15 mouse cellular contexts compared by ENCODE assay signal in the genomic region with DNA sequence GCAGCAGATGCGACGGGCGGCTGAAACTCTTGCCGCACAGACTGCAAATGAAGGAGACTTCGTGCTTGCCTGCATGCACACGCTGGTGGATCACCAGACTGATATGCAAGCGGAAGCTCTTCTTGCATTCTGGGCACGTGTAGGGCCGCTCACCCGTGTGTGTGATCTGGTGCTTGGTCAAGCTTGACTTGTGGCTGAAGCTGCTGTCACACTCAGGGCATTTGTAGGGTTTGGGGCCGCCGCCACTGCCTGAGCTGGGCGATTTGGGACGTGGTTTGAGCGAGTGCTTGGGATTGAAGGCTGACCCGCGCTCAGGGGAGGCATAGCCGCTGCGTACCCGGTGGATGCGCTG. TPM values are rescaled to one million over a fixed set of nuclear protein-coding genes. Genes with fewer than 3 reads are reported as not detected.
A peak's percentile ranks its signal among the peaks of the same experiment; 100 is the strongest.
DNase-seq lines count a peak whose midpoint lies in the region; ATAC-seq lines count a peak whose summit lies in the region.
"Had no signal": no experiment of that assay in that cellular context is flagged by ENCODE, and none has a peak within 500 bp of the region (broad histone marks: within the 10 kb centered on the region; RNA-seq: fewer than 3 reads in every experiment).

No protein-coding gene starts in this region.

- H3K9me3 ChIP-seq in forebrain, embryonic 10.5 days = peaks cover 17% of the 10 kb centered on the region
- no peaks in the 10 kb centered on the region; the same call in 1 of the 2 replicates for H3K9me3 ChIP-seq in forebrain, embryonic 15.5 days
- peaks cover 21% of the 10 kb centered on the region for H3K9me3 ChIP-seq in neural tube, embryonic 13.5 days
- H3K9me3 ChIP-seq in hindbrain, embryonic 14.5 days (ENCODE audit: control insufficient read depth, low read length) = peaks cover 16% of the 10 kb centered on the region
- H3K9me3 ChIP-seq in neural tube, embryonic 14.5 days (ENCODE audit: control insufficient read depth, low read length) = peaks cover 8% of the 10 kb centered on the region

- ATAC-seq in forebrain, embryonic 15.5 days (replicated peaks) = no peak
- ATAC-seq in neural tube, embryonic 13.5 days (ENCODE audit: low read depth) = peak; percentile 34; the same call in 1 of the 2 replicates
- peak; percentile 31; the same call in 1 of the 2 replicates for ATAC-seq in hindbrain, embryonic 14.5 days (ENCODE audit: low FRiP score)
- ATAC-seq in neural tube, embryonic 14.5 days (ENCODE audit: low read depth) = peak; percentile 41; the same call in 1 of the 2 replicates

- H3K9ac ChIP-seq in forebrain, embryonic 15.5 days (replicated peaks) = no peak overlapping the region
- no peak overlapping the region for H3K9ac ChIP-seq in neural tube, embryonic 13.5 days
- H3K9ac ChIP-seq in hindbrain, embryonic 14.5 days = no peak overlapping the region
- H3K9ac ChIP-seq in neural tube, embryonic 14.5 days (replicated peaks; ENCODE audit: low read depth, low read length) = no peak overlapping the region
- H3K9ac ChIP-seq: heart, embryonic 15.5 days; limb, embryonic 13.5 days; stomach, embryonic 15.5 days had no signal

- no peak overlapping the region for H3K27ac ChIP-seq in forebrain, embryonic 10.5 days
- no peak overlapping the region for H3K27ac ChIP-seq in forebrain, embryonic 15.5 days (replicated peaks)
- no peak overlapping the region for H3K27ac ChIP-seq in neural tube, embryonic 13.5 days (replicated peaks)
- H3K27ac ChIP-seq in hindbrain, embryonic 14.5 days = no peak overlapping the region
- H3K27ac ChIP-seq in neural tube, embryonic 14.5 days (ENCODE audit: low read depth, low read length) = no peak overlapping the region
- H3K27ac ChIP-seq: heart, embryonic 15.5 days; limb, embryonic 13.5 days; stomach, embryonic 15.5 days had no signal

- H3K4me2 ChIP-seq in forebrain, embryonic 15.5 days (replicated peaks) = no peak overlapping the region
- H3K4me2 ChIP-seq in neural tube, embryonic 13.5 days = 0 out of 2 replicates have a peak overlapping the region, but pooled peaks have one; percentile 9
- H3K4me2 ChIP-seq in hindbrain, embryonic 14.5 days (replicated peaks) = peak overlapping the region; percentile 12
- no peak overlapping the region for H3K4me2 ChIP-seq in neural tube, embryonic 14.5 days (ENCODE audit: low read depth, low read length)
- H3K4me2 ChIP-seq: heart, embryonic 15.5 days; limb, embryonic 13.5 days; stomach, embryonic 15.5 days had no signal

- DNase-seq in forebrain, embryonic 10.5 days (ENCODE audit: extremely low spot score, low spot score) = no peak
- DNase-seq in neural tube, embryonic 10.5 days (ENCODE audit: extremely low spot score, low spot score) = no peak
- DNase-seq in hindbrain, embryonic 14.5 days (ENCODE audit: low spot score) = no peak
- no peak for DNase-seq in left cerebral cortex, adult 18-20 months (ENCODE audit: low spot score in 2 of 2)
- no peak for DNase-seq in left cerebral cortex, adult 11 months (ENCODE audit: low spot score)
- DNase-seq: adrenal gland, postnatal 25 days; gastrocnemius, postnatal 25 days; kidney, postnatal 14 days had no signal

- WGBS in forebrain, embryonic 10.5 days = 58% methylated on average over 21 of the region's 21 CpGs
- WGBS in forebrain, embryonic 15.5 days = 70% methylated on average over 21 of the region's 21 CpGs
- WGBS in neural tube, embryonic 13.5 days = 75% methylated on average over 21 of the region's 21 CpGs
- 67% methylated on average over 21 of the region's 21 CpGs for WGBS in hindbrain, embryonic 14.5 days
- 72% methylated on average over 21 of the region's 21 CpGs for WGBS in neural tube, embryonic 14.5 days

- peaks cover 83% of the 10 kb centered on the region for H3K36me3 ChIP-seq in forebrain, embryonic 10.5 days (replicated peaks)
- peaks cover 73% of the 10 kb centered on the region for H3K36me3 ChIP-seq in forebrain, embryonic 15.5 days
- peaks cover 86% of the 10 kb centered on the region for H3K36me3 ChIP-seq in neural tube, embryonic 13.5 days
- peaks cover 69% of the 10 kb centered on the region for H3K36me3 ChIP-seq in hindbrain, embryonic 14.5 days (replicated peaks; ENCODE audit: control insufficient read depth, insufficient read depth)
- peaks cover 58% of the 10 kb centered on the region for H3K36me3 ChIP-seq in neural tube, embryonic 14.5 days (ENCODE audit: control insufficient read depth, insufficient read depth, low read length)

- H3K4me1 ChIP-seq in forebrain, embryonic 10.5 days = peaks cover 12% of the 10 kb centered on the region
- H3K4me1 ChIP-seq in forebrain, embryonic 15.5 days = no peaks in the 10 kb centered on the region
- peaks cover 3% of the 10 kb centered on the region; the same call in 1 of the 2 replicates for H3K4me1 ChIP-seq in neural tube, embryonic 13.5 days (replicated peaks)
- no peaks in the 10 kb centered on the region for H3K4me1 ChIP-seq in hindbrain, embryonic 14.5 days (replicated peaks; ENCODE audit: control insufficient read depth, insufficient read depth, low read length)
- no peaks in the 10 kb centered on the region for H3K4me1 ChIP-seq in neural tube, embryonic 14.5 days (ENCODE audit: control insufficient read depth, insufficient read depth, low read length)
- H3K4me1 ChIP-seq: heart, embryonic 15.5 days; limb, embryonic 13.5 days; stomach, embryonic 15.5 days had no signal

- H3K27me3 ChIP-seq in forebrain, embryonic 10.5 days (ENCODE audit: poor library complexity, severe bottlenecking) = peaks cover 16% of the 10 kb centered on the region
- H3K27me3 ChIP-seq in forebrain, embryonic 15.5 days = no peaks in the 10 kb centered on the region
- H3K27me3 ChIP-seq in neural tube, embryonic 13.5 days = no peaks in the 10 kb centered on the region
- no peaks in the 10 kb centered on the region for H3K27me3 ChIP-seq in hindbrain, embryonic 14.5 days (ENCODE audit: control insufficient read depth, insufficient read depth, low read length)
- no peaks in the 10 kb centered on the region for H3K27me3 ChIP-seq in neural tube, embryonic 14.5 days (ENCODE audit: control insufficient read depth, insufficient read depth, low read length)
- H3K27me3 ChIP-seq: limb, embryonic 13.5 days; stomach, embryonic 15.5 days had no signal

- peak overlapping the region; percentile 1; the same call in 1 of the 2 replicates for H3K4me3 ChIP-seq in forebrain, embryonic 10.5 days
- no peak overlapping the region for H3K4me3 ChIP-seq in forebrain, embryonic 15.5 days
- H3K4me3 ChIP-seq in neural tube, embryonic 13.5 days = no peak overlapping the region
- 0 out of 2 replicates have a peak overlapping the region, but pooled peaks have one; percentile 1 for H3K4me3 ChIP-seq in hindbrain, embryonic 14.5 days (replicated peaks; ENCODE audit: low read length)
- H3K4me3 ChIP-seq in neural tube, embryonic 14.5 days (ENCODE audit: low read depth, low read length) = no peak overlapping the region
- H3K4me3 ChIP-seq: heart, embryonic 15.5 days; limb, embryonic 13.5 days; myocyte; stomach, embryonic 15.5 days had no signal

RNA-seq across cellular contexts. Expression of a gene that starts 23.7 kb away (rescaled TPM):
- polyA plus RNA-seq in forebrain, embryonic 10.5 days (2016; fragmentation: Nextera tagmentation; extraction: Ambion mirVana) = 10.0 and 11.3 TPM in 2 replicates
- 10.5 and 11.7 TPM in 2 replicates for polyA plus RNA-seq in forebrain, embryonic 15.5 days (2015; fragmentation: Nextera tagmentation; extraction: Ambion mirVana)
- 8.9 and 11.7 TPM in 2 replicates for polyA plus RNA-seq in neural tube, embryonic 13.5 days (2015; fragmentation: Nextera tagmentation; extraction: Ambion mirVana)
- polyA plus RNA-seq in hindbrain, embryonic 14.5 days (2014; fragmentation: Nextera tagmentation; extraction: Ambion mirVana) = 12.2 and 12.7 TPM in 2 replicates
- polyA plus RNA-seq in neural tube, embryonic 14.5 days (2014; fragmentation: Nextera tagmentation; extraction: Ambion mirVana) = 12.1 and 12.4 TPM in 2 replicates
- 10 to 100 TPM; 35.3 to 36.3 TPM for total RNA-seq in left cerebral cortex, adult 18-20 months (2021)

Comparison
In these comparisons a context has a peak if more than half of its experiments do, and no peak if none do; other contexts are left out.
1. H3K4me3 ChIP-seq: peak in forebrain, embryonic 10.5 days (single experiment) and hindbrain, embryonic 14.5 days (single experiment); none in forebrain, embryonic 15.5 days (single experiment), neural tube, embryonic 13.5 days (single experiment) and neural tube, embryonic 14.5 days (single experiment).
2. H3K4me2 ChIP-seq: peak in neural tube, embryonic 13.5 days (single experiment) and hindbrain, embryonic 14.5 days (single experiment); none in forebrain, embryonic 15.5 days (single experiment) and neural tube, embryonic 14.5 days (single experiment).